Mouse (Mus musculus) MEL (cell line): ENCODE results near the gene Gm20388. TPM values are rescaled to one million over a fixed set of nuclear protein-coding genes. Genes with fewer than 3 reads are reported as not detected.

ENCODE experiments used
- DNase-seq: peaks from one replicate; pipeline ENCODE4 v3.0.0; 2011; ENCODE audit warnings: low read depth, low spot score
- H3K27ac ChIP-seq: 2 replicates; pipeline ENCODE4 v1.5.1; 2012; ENCODE audit warnings: low read depth, mild to moderate bottlenecking, control low read depth, low read length, moderate library complexity; ENCODE audit not compliant: control insufficient read depth
- H3K27me3 ChIP-seq, 2 experiments: fragments of 150-350 bp in 1 of 2; sonication (generic) in 1 of 2; 2 replicates each; pipeline ENCODE4 v1.6.1; 2012; ENCODE audit warnings: low read length in 2 of 2, mild to moderate bottlenecking in 2 of 2, improper control_type of control experiment in 1 of 2, moderate library complexity in 1 of 2; ENCODE audit not compliant: insufficient read depth in 2 of 2, control insufficient read depth in 1 of 2
- H3K36me3 ChIP-seq, 2 experiments: 2 replicates each; pipeline ENCODE4 v1.6.1; 2012 to 2014; ENCODE audit warnings: low read length in 2 of 2, improper control_type of control experiment in 1 of 2, inconsistent platforms in 1 of 2, mild to moderate bottlenecking in 1 of 2; ENCODE audit not compliant: insufficient read depth in 2 of 2, control insufficient read depth in 1 of 2
- H3K4me1 ChIP-seq, 2 experiments: fragments of 150-350 bp in 1 of 2; sonication (generic) in 1 of 2; 2 replicates each; pipeline ENCODE4 v1.6.1; 2012; ENCODE audit warnings: low read length in 2 of 2, improper control_type of control experiment in 1 of 2, mild to moderate bottlenecking in 1 of 2; ENCODE audit not compliant: insufficient read depth in 2 of 2, control insufficient read depth in 1 of 2
- H3K4me3 ChIP-seq, 2 experiments: fragments of 150-350 bp in 1 of 2; sonication (generic) in 1 of 2; 2 replicates each; pipeline ENCODE4 v1.5.1; 2012; ENCODE audit warnings: low read depth in 2 of 2, low read length in 2 of 2, mild to moderate bottlenecking in 2 of 2, moderate library complexity in 2 of 2, control low read depth in 1 of 2, improper control_type of control experiment in 1 of 2; ENCODE audit not compliant: control insufficient read depth in 1 of 2, insufficient read depth in 1 of 2
- H3K79me2 ChIP-seq: 2 replicates; pipeline ENCODE4 v1.6.1; 2012; ENCODE audit warnings: mild to moderate bottlenecking, low read length, moderate library complexity; ENCODE audit not compliant: control insufficient read depth, poor library complexity, insufficient read depth
- H3K9ac ChIP-seq: 2 replicates; pipeline ENCODE4 v1.6.1; 2012; ENCODE audit warnings: low read depth, mild to moderate bottlenecking, control low read depth, low read length, moderate library complexity; ENCODE audit not compliant: control insufficient read depth, poor library complexity, severe bottlenecking
- H3K9me3 ChIP-seq: fragments of 150-350 bp; sonication (generic); replicated peaks from 2 replicates; pipeline ENCODE4 v1.6.1; 2012; ENCODE audit warnings: mild to moderate bottlenecking, low read length, improper control_type of control experiment, moderate library complexity; ENCODE audit not compliant: insufficient read depth
- CHD2 ChIP-seq: IDR thresholded peaks from 2 replicates; pipeline ENCODE4 v1.6.1; 2011; ENCODE audit warnings: low read length, improper control_type of control experiment
- CTCF ChIP-seq, 3 experiments: IDR thresholded peaks in 2 of 3; conservative IDR thresholded peaks in 1 of 3; 2 replicates each; pipeline ENCODE4 v1.5.1; 2011 to 2012; ENCODE audit warnings: low read length in 3 of 3, low read depth in 2 of 3, mild to moderate bottlenecking in 2 of 3, improper control_type of control experiment in 1 of 3, inconsistent platforms in 1 of 3, mixed read lengths in 1 of 3, moderate library complexity in 1 of 3; ENCODE audit not compliant: control insufficient read depth in 1 of 3, insufficient read depth in 1 of 3, poor library complexity in 1 of 3, severe bottlenecking in 1 of 3
- ELF1 ChIP-seq: IDR thresholded peaks from 2 replicates; pipeline ENCODE4 v1.6.1; 2014; ENCODE audit warnings: low read depth, mild to moderate bottlenecking, inconsistent platforms, low read length, improper control_type of control experiment, moderate library complexity
- EP300 ChIP-seq, 2 experiments: IDR thresholded peaks; 2 replicates each; pipeline ENCODE4 v1.6.1; 2011; ENCODE audit warnings: improper control_type of control experiment in 2 of 2, low read length in 2 of 2, low read depth in 1 of 2, mild to moderate bottlenecking in 1 of 2
- GABPA ChIP-seq: IDR thresholded peaks from 2 replicates; pipeline ENCODE4 v1.6.1; 2012; ENCODE audit warnings: low read depth, mild to moderate bottlenecking, inconsistent platforms, low read length, improper control_type of control experiment, moderate library complexity
- GATA1 ChIP-seq: IDR thresholded peaks from 2 replicates; pipeline ENCODE4 v1.6.1; 2011; ENCODE audit warnings: low read depth, low read length, improper control_type of control experiment
- JUND ChIP-seq: IDR thresholded peaks from 2 replicates; pipeline ENCODE4 v1.6.1; 2011; ENCODE audit warnings: low read depth, mild to moderate bottlenecking, improper control_type of control experiment, low read length
- MAFK ChIP-seq: IDR thresholded peaks from 2 replicates; pipeline ENCODE4 v1.6.1; 2011; ENCODE audit warnings: low read depth, mild to moderate bottlenecking, low read length, improper control_type of control experiment, borderline replicate concordance
- MAZ ChIP-seq: IDR thresholded peaks from 2 replicates; pipeline ENCODE4 v1.6.1; 2012; ENCODE audit warnings: low read depth, mild to moderate bottlenecking, inconsistent platforms, low read length, improper control_type of control experiment
- MEF2A ChIP-seq: IDR thresholded peaks from 2 replicates; pipeline ENCODE4 v1.6.1; 2014; ENCODE audit warnings: low read depth, mild to moderate bottlenecking, inconsistent platforms, low read length, improper control_type of control experiment; ENCODE audit not compliant: poor library complexity, insufficient replicate concordance, severe bottlenecking; ENCODE audit errors: extremely low read depth
- MXI1 ChIP-seq: IDR thresholded peaks from 2 replicates; pipeline ENCODE4 v1.6.1; 2011; ENCODE audit warnings: mild to moderate bottlenecking, low read depth, low read length, improper control_type of control experiment
- MYC ChIP-seq: IDR thresholded peaks from 2 replicates; pipeline ENCODE4 v1.6.1; 2011; ENCODE audit warnings: low read depth, mild to moderate bottlenecking, low read length, improper control_type of control experiment, moderate library complexity
- NRF1 ChIP-seq: IDR thresholded peaks from 2 replicates; pipeline ENCODE4 v1.6.1; 2014; ENCODE audit warnings: low read depth, mild to moderate bottlenecking, inconsistent platforms, low read length, improper control_type of control experiment, moderate library complexity; ENCODE audit not compliant: poor library complexity, insufficient read depth, severe bottlenecking
- POLR2AphosphoS5 ChIP-seq: IDR thresholded peaks from 2 replicates; pipeline ENCODE4 v1.6.1; 2012; ENCODE audit warnings: low read depth, borderline replicate concordance, mild to moderate bottlenecking, inconsistent platforms, low read length, moderate library complexity, mixed read lengths
- RAD21 ChIP-seq: IDR thresholded peaks from 2 replicates; pipeline ENCODE4 v1.6.1; 2011; ENCODE audit warnings: mild to moderate bottlenecking, low read depth, low read length, improper control_type of control experiment
- RCOR1 ChIP-seq: IDR thresholded peaks from 2 replicates; pipeline ENCODE4 v1.6.1; 2012; ENCODE audit warnings: low read depth, mild to moderate bottlenecking, inconsistent platforms, low read length, improper control_type of control experiment
- SIN3A ChIP-seq: IDR thresholded peaks from 2 replicates; pipeline ENCODE4 v1.6.1; 2012; ENCODE audit warnings: low read length, improper control_type of control experiment, inconsistent platforms
- SMC3 ChIP-seq: IDR thresholded peaks from 2 replicates; pipeline ENCODE4 v1.6.1; 2011; ENCODE audit warnings: low read depth, low read length, improper control_type of control experiment
- TCF12 ChIP-seq: IDR thresholded peaks from 2 replicates; pipeline ENCODE4 v1.6.1; 2014; ENCODE audit warnings: low read depth, mild to moderate bottlenecking, inconsistent platforms, low read length, improper control_type of control experiment, moderate library complexity
- UBTF ChIP-seq: IDR thresholded peaks from 2 replicates; pipeline ENCODE4 v1.6.1; 2012; ENCODE audit warnings: low read depth, mild to moderate bottlenecking, inconsistent platforms, low read length, improper control_type of control experiment, moderate library complexity, borderline replicate concordance; ENCODE audit not compliant: insufficient read depth
- USF1 ChIP-seq: IDR thresholded peaks from 2 replicates; pipeline ENCODE4 v1.6.1; 2014; ENCODE audit warnings: low read depth, mild to moderate bottlenecking, inconsistent platforms, low read length, improper control_type of control experiment, moderate library complexity
- USF2 ChIP-seq, 2 experiments: IDR thresholded peaks; 2 replicates each; pipeline ENCODE4 v1.6.1; 2011 to 2012; ENCODE audit warnings: improper control_type of control experiment in 2 of 2, low read length in 2 of 2, borderline replicate concordance in 1 of 2, inconsistent platforms in 1 of 2, low read depth in 1 of 2, mild to moderate bottlenecking in 1 of 2; ENCODE audit not compliant: insufficient read depth in 1 of 2
- ZC3H11A ChIP-seq: IDR thresholded peaks from 2 replicates; pipeline ENCODE4 v1.6.1; 2012; ENCODE audit warnings: low read depth, mild to moderate bottlenecking, inconsistent platforms, low read length, improper control_type of control experiment
- ZNF384 ChIP-seq: IDR thresholded peaks from 2 replicates; pipeline ENCODE4 v1.6.1; 2012; ENCODE audit warnings: low read depth, mild to moderate bottlenecking, inconsistent platforms, low read length, improper control_type of control experiment
- polyA plus RNA-seq, 2 experiments: library from polyadenylated mRNA; stranded (reverse) in 1 of 2; unstranded in 1 of 2; fragments of >175 nt in 1 of 2; fragments of >200 nt in 1 of 2; gene quantifications; 2 replicates each; pipeline versions ENCODE4 v1.2.1 to v1.2.4; 2012; ENCODE audit warnings: low replicate concordance in 2 of 2, low read depth in 1 of 2; ENCODE audit not compliant: insufficient read length in 2 of 2, insufficient read depth in 1 of 2, missing spikeins in 1 of 2
- total RNA-seq: library from RNA; depleted of rRNA; stranded (reverse); fragments of 300-350 nt; gene quantifications from 2 replicates; pipeline ENCODE4 v1.2.3, GENCODE M21; 2012

Gm20388 gene
- total and polyA plus RNA-seq, 3 experiments = 11.1 to 17.8 TPM; not detected in 1

GRCm38 (mm10) chr8:120766622-120767021, 856.0 kb downstream of the Gm20388 start:
- no peak overlapping the region for H3K4me3 ChIP-seq
- no peak overlapping the region for H3K27ac ChIP-seq
- no peak overlapping the region for H3K9ac ChIP-seq
- no peaks in the 10 kb centered on the region for H3K27me3 ChIP-seq
- no peak for DNase-seq
- TF ChIP-seq SMC3 = no peak
- TF ChIP-seq MYC = no peak
- TF ChIP-seq POLR2AphosphoS5 = no peak
- TF ChIP-seq EP300 (IDR thresholded peaks at IDR 0.05; ENCODE audit: low read depth in 1 of 2, low read length in 2 of 2) = no peak
- TF ChIP-seq NRF1 = no peak
- TF ChIP-seq ELF1 = no peak
- TF ChIP-seq CTCF (IDR thresholded peaks at IDR 0.05 in 2 of 3, conservative IDR thresholded peaks at IDR 0.05 in 1 of 3; ENCODE audit: control insufficient read depth in 1 of 3, insufficient read depth in 1 of 3, low read depth in 2 of 3, low read length in 3 of 3, poor library complexity in 1 of 3, severe bottlenecking in 1 of 3) = no peak
- no peaks in the 10 kb centered on the region for H3K9me3 ChIP-seq
- no peaks in the 10 kb centered on the region for H3K4me1 ChIP-seq
- H3K79me2 ChIP-seq = no peaks in the 10 kb centered on the region
- H3K36me3 ChIP-seq = no peaks in the 10 kb centered on the region

- no peak for DNase-seq
- H3K9me3 ChIP-seq = no peaks in the 10 kb centered on the region
- TF ChIP-seq JUND = no peak
- no peak for TF ChIP-seq ZC3H11A
- TF ChIP-seq MXI1 = no peak
- no peak for TF ChIP-seq MAZ
- no peak for TF ChIP-seq RCOR1
- TF ChIP-seq ZNF384 = no peak
- no peak for TF ChIP-seq USF1
- TF ChIP-seq CTCF (IDR thresholded peaks at IDR 0.05 in 2 of 3, conservative IDR thresholded peaks at IDR 0.05 in 1 of 3; ENCODE audit: control insufficient read depth in 1 of 3, insufficient read depth in 1 of 3, low read depth in 2 of 3, low read length in 3 of 3, poor library complexity in 1 of 3, severe bottlenecking in 1 of 3) = no peak
- no peak for TF ChIP-seq GABPA
- TF ChIP-seq MAFK = no peak
- TF ChIP-seq NRF1 = no peak
- no peak for TF ChIP-seq MEF2A
- TF ChIP-seq UBTF = no peak
- TF ChIP-seq USF2 (IDR thresholded peaks at IDR 0.05; ENCODE audit: borderline replicate concordance in 1 of 2, insufficient read depth in 1 of 2, low read depth in 1 of 2, low read length in 2 of 2) = no peak
- TF ChIP-seq TCF12 = no peak
- TF ChIP-seq RAD21 = no peak
- no peak for TF ChIP-seq SMC3
- no peak for TF ChIP-seq SIN3A
- no peak for TF ChIP-seq GATA1
- no peak for TF ChIP-seq CHD2
- TF ChIP-seq, all 39 proteins: peak for 0
- Histone ChIP-seq H3K79me2 (no peaks in the 10 kb centered on the region), H3K27me3 (no peaks in the 10 kb centered on the region), H3K4me1 (no peaks in the 10 kb centered on the region), H3K9ac (no peak overlapping the region), H3K4me3 (no peak overlapping the region), H3K36me3 (no peaks in the 10 kb centered on the region), H3K27ac (no peak overlapping the region)
Observed at GRCm38 (mm10) chr8:120768454-120769218, 858.0 kb downstream of the Gm20388 start.
